Mouse (Mus musculus): ENCODE measurements around the gene Rora. TPM values are rescaled to one million over a fixed set of nuclear protein-coding genes. Genes with fewer than 3 reads are reported as not detected.

Gene Rora
- total RNA-seq, 1 experiment from 2014 or later = 3.4 TPM

DNA sequence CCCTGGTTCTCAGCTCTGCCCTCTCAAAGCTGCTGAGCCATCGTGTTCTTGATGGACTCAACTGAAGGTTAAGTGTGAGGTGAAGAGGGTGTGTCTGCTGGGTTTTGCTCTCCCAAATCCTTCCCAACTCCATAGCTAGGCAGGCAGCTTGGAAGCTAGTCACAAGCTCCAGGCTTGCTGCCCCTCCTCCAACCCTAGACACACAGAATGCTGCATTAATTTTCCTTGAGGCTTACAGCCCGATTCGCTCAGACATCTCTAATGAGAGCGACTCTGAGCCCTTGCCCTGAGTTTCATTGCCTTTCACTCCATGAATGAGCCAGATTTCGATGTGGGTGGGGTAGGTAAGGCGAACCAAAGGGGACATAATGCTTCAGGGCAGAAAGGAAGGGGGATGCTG, 705.2 kb downstream of the Rora start:
- ATAC-seq (replicated peaks; ENCODE audit: insufficient number of reproducible peaks, low FRiP score, low TSS enrichment, poor library complexity, severe bottlenecking) = no peak

DNA sequence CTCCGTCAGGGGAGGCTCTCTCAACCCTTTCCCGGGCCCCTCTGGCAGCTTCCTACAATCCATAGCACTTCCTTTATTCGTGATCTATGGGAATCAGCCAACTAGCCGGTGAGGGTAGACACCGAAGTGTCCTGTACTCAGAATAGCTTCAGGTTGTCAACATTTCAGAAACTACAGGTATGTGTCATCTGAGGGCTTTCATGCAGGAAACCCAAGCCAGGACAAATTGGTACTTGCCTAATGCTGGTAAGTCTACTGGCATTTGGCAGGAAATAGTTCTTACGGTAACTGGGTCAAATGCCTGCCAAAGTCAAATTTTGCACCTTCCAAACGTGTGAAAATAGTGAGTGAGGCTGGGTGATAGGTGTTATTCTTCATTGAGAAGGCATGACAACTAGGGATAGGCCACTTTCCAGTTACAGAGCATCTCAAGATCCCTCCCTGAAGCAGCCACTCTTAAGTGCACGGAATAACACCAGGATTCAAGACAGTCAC, 708.4 kb downstream of the Rora start:
- no peak for ATAC-seq (replicated peaks; ENCODE audit: insufficient number of reproducible peaks, low FRiP score, low TSS enrichment, poor library complexity, severe bottlenecking)

DNA sequence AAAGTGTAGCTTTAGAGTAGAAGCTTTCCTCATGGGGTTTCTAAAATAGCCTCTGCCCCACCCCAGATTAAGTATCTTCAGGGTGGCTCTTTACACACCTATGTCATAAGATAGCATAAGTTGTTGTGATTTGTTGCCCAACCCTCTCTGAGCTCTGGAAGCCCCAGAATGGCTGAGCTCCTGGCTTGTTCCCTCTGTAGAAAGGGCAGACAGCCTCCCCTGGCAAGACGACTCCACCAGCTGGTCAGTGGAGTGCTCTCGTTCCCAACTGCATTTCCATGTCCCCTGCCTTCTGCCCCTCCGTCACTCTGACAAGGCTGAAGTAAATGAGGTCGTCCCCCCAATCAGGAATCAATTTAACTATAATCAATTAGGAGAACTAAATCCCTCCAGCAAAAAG, 709.2 kb downstream of the Rora start:
- ATAC-seq (replicated peaks; ENCODE audit: insufficient number of reproducible peaks, low FRiP score, low TSS enrichment, poor library complexity, severe bottlenecking) = no peak

DNA sequence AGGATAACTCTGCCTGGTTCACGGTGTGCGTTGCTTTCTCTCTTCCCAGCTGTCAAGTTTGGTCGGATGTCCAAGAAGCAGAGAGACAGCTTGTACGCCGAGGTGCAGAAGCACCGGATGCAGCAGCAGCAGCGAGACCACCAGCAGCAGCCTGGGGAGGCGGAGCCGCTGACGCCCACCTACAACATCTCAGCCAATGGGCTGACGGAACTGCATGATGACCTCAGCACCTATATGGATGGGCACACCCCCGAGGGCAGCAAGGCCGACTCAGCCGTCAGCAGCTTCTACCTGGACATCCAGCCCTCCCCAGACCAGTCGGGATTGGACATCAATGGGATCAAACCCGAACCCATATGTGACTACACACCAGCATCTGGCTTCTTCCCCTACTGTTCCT, 710.5 kb downstream of the Rora start:
- ATAC-seq (replicated peaks; ENCODE audit: insufficient number of reproducible peaks, low FRiP score, low TSS enrichment, poor library complexity, severe bottlenecking) = no peak

GRCm38 (mm10) chr9:69367055-69367454, 713.5 kb downstream of the Rora start:
- no peak for ATAC-seq (replicated peaks; ENCODE audit: insufficient number of reproducible peaks, low FRiP score, low TSS enrichment, poor library complexity, severe bottlenecking)

DNA sequence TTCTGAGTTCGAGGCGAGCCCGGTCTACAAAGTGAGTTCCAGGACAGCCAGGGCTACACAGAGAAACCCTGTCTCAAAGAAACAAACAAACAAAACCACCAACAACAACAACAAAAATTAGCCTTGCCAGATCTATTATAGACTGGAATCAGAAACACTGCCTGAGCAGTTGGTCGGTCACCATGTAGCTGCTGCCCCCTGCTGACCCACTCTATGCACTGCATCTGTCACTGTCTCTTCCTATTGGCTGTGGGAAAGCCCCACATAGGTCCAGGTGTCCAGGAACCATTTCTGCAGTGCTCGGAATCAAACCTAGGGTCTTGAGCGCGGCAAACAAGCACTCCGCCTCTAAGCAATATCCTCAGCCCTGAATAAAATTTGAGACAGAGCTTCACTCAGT, 714.5 kb downstream of the Rora start:
- ATAC-seq (replicated peaks; ENCODE audit: insufficient number of reproducible peaks, low FRiP score, low TSS enrichment, poor library complexity, severe bottlenecking) = peak; percentile 83

- no peak for ATAC-seq (replicated peaks; ENCODE audit: insufficient number of reproducible peaks, low FRiP score, low TSS enrichment, poor library complexity, severe bottlenecking)
These were observed 717.6 kb downstream of the Rora start for GRCm38 (mm10) chr9:69371046-69371724.

- no peak for ATAC-seq (replicated peaks; ENCODE audit: insufficient number of reproducible peaks, low FRiP score, low TSS enrichment, poor library complexity, severe bottlenecking)
These were observed 719.3 kb downstream of the Rora start for GRCm38 (mm10) chr9:69372871-69373270.

- ATAC-seq (replicated peaks; ENCODE audit: insufficient number of reproducible peaks, low FRiP score, low TSS enrichment, poor library complexity, severe bottlenecking) = no peak
These were observed 723.5 kb downstream of the Rora start for GRCm38 (mm10) chr9:69376982-69377653.

GRCm38 (mm10) chr9:69377654-69378045, 724.1 kb downstream of the Rora start:
- no peak for ATAC-seq (replicated peaks; ENCODE audit: insufficient number of reproducible peaks, low FRiP score, low TSS enrichment, poor library complexity, severe bottlenecking)

GRCm38 (mm10) chr9:69380546-69380945, 727.0 kb downstream of the Rora start:
- ATAC-seq (replicated peaks; ENCODE audit: insufficient number of reproducible peaks, low FRiP score, low TSS enrichment, poor library complexity, severe bottlenecking) = no peak

- ATAC-seq (replicated peaks; ENCODE audit: insufficient number of reproducible peaks, low FRiP score, low TSS enrichment, poor library complexity, severe bottlenecking) = no peak
These were observed 728.2 kb downstream of the Rora start for GRCm38 (mm10) chr9:69381741-69382140.

DNA sequence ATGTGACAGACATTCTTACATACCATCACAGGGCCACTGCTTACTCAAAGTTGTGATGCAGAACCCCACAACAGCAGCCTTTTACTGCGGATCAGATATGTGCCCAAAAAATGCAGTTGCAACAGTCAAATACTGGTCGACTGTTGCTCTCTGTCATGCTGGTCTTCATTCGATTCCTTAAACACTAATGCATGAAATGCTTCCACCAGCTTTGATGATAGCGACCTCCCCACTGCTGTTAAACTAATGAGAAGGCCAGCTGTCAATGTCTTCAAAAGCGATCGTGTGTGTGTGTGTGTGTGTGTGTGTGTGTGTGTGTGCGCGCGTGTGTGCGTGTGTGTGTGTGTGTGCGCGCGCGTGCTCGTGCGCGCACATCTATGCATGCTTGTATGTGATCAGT, 730.9 kb downstream of the Rora start:
- no peak for ATAC-seq (replicated peaks; ENCODE audit: insufficient number of reproducible peaks, low FRiP score, low TSS enrichment, poor library complexity, severe bottlenecking)

GRCm38 (mm10) chr9:69384905-69385304, 731.3 kb downstream of the Rora start:
- no peak for ATAC-seq (replicated peaks; ENCODE audit: insufficient number of reproducible peaks, low FRiP score, low TSS enrichment, poor library complexity, severe bottlenecking)

DNA sequence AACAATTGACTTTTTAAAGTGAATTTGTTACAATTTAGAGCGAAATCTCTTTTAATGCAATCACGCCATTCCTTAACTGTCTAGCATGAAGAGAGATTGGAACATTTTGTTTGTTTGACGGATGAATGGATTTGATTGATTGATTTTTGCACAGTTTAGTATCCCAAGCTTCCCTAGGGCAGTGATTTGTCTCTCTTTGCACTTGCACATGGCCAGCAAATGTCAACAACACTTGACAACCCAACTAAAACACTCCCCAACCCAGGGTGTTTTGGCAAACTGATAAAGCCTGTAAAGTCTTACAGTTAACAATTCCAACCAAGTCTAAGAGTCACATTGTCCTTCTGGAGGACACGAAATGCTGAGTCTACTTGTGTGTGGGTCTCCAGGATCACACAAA, 733.7 kb downstream of the Rora start:
- ATAC-seq (replicated peaks; ENCODE audit: insufficient number of reproducible peaks, low FRiP score, low TSS enrichment, poor library complexity, severe bottlenecking) = no peak

DNA sequence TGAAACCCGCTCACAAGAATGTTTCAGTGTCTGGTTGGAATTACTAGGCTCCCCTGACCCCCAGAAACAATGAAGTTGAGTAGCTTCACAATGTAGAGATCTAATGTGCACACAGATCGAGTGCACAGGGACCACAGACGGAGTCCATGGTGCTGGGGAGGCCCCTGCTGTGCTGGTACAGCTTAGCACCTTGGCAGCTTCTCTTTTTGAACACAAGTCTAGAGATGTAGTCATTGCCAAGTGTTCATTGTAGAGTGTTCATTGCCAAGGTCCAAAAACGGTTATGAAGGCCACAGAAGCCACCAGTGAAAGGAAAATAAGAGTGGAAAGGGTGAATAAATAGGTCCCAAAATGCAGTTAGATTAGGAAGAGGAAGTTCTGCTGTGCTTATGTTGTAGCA, 737.0 kb downstream of the Rora start:
- ATAC-seq (replicated peaks; ENCODE audit: insufficient number of reproducible peaks, low FRiP score, low TSS enrichment, poor library complexity, severe bottlenecking) = no peak

GRCm38 (mm10) chr9:69394234-69394633, 740.6 kb downstream of the Rora start:
- ATAC-seq (replicated peaks; ENCODE audit: insufficient number of reproducible peaks, low FRiP score, low TSS enrichment, poor library complexity, severe bottlenecking) = no peak

DNA sequence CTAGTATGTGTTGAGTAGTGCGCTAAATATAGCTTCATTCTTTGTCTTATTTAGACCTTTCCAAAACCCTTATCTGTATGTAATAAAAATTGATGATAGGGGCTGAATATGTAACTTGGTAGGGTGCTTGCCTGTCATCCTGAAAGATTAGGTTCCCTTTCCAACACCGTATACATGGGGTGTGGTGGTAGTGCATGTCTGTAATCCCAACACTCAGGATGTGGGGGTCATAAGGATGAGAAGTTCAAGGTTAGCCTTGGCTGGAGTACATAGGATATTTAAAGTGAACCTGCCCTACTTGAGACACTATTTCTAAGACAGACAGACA, 743.8 kb downstream of the Rora start:
- 0 out of 2 replicates have a peak, but pooled peaks have one; percentile 19 for ATAC-seq (replicated peaks; ENCODE audit: insufficient number of reproducible peaks, low FRiP score, low TSS enrichment, poor library complexity, severe bottlenecking)

GRCm38 (mm10) chr9:69397760-69398452, 744.3 kb downstream of the Rora start, which contains the start of gene Ice2:
Gene Ice2 (plus strand): TSS chr9:69397906.
- ATAC-seq (replicated peaks; ENCODE audit: insufficient number of reproducible peaks, low FRiP score, low TSS enrichment, poor library complexity, severe bottlenecking) = peak; percentile 68

DNA sequence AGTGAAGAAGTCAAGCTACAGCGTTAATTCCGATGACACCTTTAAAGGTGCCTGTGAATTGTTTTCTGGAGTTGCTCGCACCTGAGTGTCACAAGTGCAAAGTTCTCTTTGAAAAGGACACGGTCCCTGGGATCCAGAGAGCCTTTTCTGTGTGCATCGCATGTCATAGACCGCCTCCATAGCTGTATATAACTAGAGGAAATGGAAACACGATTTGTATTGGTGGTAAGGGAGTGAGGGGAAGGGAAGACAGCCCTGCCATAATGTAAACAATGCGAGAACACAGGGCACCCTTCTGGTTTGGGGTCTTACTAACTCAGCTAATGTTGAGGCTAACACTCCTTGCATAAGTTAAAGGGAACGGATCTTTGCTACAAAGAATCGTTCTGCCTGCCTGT, 744.9 kb downstream of the Rora start:
- no peak for ATAC-seq (replicated peaks; ENCODE audit: insufficient number of reproducible peaks, low FRiP score, low TSS enrichment, poor library complexity, severe bottlenecking)

Measured in monocyte, adult 5-6 weeks (primary cell).